Mouse (Mus musculus): Measurements from ENCODE around the gene Rtf2.

The Rtf2 gene

DNA sequence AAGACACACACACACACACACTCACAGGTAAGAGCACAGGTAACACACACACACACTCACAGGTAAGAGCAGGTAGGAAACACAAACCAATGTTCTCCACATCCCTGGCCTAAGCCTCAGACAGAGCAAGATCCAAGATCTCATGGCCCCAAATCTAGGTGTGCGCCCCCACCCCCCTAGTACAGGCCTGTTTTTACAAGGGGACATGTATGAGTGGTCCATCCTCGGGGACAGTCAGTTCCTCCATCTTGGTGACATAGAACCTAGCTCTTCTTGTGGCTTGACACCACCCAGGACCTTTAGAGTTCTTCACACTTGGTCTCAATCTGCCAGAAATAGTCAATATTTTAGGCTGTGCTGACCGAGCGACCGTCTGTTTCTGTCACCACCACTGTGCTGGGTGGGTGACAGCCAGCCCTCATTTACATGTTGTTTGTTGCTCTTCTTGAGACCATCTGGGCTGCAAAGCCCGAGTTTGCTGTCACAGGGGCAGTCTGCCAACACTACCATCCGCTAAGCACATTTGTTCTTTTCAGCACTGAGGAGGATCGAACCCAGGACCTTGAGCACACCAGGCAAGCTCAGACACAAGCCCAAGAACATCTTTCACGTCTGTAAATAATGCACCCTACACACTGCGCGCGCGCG is 43.5 kb downstream of the Rtf2 start:
- DNase-seq (ENCODE audit: low spot score in 2 of 2): no peak

DNA sequence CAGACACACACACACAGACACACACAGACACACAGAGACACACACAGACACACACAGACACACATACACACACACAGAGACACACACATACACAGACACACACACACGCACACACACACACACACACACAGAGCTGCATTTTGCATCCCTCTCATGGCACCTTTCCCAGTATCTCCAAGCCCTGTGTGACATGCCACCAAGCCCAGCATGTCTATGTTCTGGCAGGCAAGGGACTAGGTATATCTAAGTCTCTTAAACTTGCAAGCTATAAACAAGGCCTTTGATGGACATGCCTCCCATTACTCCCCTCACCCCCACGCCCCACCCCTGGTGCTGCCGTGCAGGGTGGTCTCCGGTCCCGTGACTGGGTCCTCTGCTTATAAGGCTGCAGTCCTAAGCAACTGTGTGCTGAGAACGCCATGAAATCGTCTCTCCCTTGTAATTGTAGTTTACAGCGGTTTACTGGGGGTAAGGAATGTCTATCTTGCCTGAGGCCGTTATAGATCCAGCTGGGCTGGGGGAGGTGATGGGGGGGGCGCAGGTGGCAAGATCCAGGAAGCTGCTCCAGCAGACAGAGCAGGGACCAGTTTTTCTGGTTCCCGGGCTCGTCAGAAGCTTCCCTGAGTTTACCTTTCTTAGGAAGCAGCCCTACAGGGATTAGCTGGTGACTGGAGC is 44.5 kb downstream of the Rtf2 start:
- DNase-seq (ENCODE audit: low spot score in 2 of 2): no peak

GRCm38 (mm10) chr2:172496736-172497345 is 56.5 kb downstream of the Rtf2 start:
- no peak for DNase-seq (ENCODE audit: low spot score in 2 of 2)

- DNase-seq (ENCODE audit: low spot score in 2 of 2): no peak
Measured at GRCm38 (mm10) chr2:172498823-172499222, 58.5 kb downstream of the Rtf2 start.

DNA sequence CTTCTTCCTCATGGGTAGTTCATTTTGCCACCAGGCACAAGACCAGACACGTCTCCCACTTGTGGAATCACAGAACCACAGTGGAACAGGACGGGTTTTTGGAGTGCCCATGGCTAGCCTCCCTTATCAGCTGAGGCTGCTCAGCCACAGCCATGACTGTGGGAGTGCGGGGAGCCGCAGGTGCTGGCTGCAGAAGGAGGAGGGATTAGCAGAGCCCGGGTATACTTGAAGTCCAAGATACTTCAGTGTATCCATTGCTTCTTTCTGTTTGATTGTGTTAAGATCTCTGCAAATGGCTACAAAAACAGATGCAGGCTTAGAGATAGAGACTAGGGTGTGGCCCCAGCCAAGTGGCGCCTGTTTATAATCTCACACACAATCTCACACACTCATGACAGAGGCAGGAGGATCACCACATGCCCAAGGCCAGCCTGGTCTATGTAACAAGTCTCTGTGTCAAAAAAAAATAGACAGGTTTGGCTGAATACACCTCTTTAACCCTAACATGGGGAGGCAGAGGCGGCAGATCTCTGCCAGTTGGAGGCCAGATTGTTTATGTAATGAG is 60.5 kb downstream of the Rtf2 start:
- DNase-seq (ENCODE audit: low spot score in 2 of 2): no peak

GRCm38 (mm10) chr2:172501341-172501740 is 61.0 kb downstream of the Rtf2 start:
- no peak for DNase-seq (ENCODE audit: low spot score in 2 of 2)

- DNase-seq (ENCODE audit: low spot score in 2 of 2): no peak
Measured at GRCm38 (mm10) chr2:172502168-172502567, 61.8 kb downstream of the Rtf2 start.

DNA sequence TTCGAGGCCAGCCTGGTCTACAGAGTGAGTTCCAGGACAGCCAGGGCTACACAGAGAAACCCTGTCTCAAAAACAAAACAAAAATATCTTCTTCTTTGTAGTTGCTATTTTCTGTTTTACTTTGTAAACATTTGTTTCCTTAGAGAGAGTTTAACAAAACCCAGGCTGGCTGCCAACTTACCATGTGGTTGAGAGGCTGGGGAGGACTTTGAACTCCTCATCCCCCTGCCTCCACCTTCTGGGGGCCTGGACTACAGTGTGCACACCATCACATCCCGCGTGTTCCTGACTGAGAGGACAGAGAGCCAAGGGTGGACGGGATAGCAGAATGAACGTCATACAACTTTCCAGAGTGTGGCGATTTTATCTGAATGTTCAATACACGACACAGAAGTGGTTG is 65.8 kb downstream of the Rtf2 start:
- DNase-seq (ENCODE audit: low spot score in 2 of 2): no peak

DNA sequence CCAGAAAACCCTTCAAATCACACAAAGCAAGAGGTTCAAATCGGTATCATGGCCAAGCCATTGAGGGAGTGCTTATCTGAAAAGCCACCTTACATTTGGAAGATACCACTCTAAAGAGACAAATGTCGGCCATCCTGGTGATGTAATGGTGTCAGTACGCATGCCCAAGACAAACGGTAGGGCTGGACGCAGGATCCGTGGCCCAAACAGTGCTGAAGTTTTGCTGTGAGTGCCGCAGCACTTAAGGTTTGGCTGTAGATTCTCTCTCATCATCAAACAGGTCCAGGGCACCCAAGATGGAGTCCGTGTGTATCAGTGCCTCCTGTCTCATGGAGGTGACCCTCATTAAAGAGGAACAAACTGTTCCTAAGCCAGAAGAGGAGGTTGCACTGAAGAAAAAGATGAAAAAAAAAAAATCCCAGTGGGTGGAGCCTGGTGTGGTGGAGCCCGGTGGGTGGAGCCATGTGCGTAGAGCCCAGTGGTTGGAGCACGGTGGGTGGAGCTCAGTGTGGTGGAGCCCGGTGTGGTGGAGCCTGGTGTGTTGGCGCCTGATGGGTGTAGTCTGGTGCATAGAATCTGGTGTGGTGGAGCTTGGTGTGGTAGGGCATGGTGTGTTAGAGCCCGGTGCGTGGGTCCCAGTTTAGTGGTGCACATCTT is 69.8 kb downstream of the Rtf2 start:
- DNase-seq (ENCODE audit: low spot score in 2 of 2): no peak

DNA sequence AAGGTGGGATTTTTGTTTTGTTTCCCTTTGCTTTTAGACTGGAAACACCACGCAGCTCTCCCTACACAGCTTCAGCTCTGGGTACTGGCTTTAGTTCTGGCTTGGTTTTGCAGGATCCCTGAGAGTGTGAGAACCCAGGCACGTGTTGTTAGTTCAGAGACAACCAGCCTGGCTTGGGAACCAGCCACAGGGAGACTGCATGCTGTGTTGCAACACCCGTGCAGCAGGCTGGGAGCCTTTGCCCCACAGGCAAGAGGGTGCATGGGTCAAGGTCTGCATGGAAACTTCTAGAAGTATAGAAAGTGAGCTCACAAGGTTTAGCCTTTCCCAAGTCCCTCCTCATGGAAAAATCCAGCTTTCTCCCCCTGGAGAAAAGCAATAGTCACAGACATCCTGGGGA is 70.5 kb downstream of the Rtf2 start:
- DNase-seq (ENCODE audit: low spot score in 2 of 2): no peak

- no peak for DNase-seq (ENCODE audit: low spot score in 2 of 2)
Measured at GRCm38 (mm10) chr2:172516407-172516992, 76.1 kb downstream of the Rtf2 start.
